Mouse (Mus musculus) cortical plate, adult 2 months (tissue): ENCODE measurements around the gene Ctdsp1. TPM values are rescaled to one million over a fixed set of nuclear protein-coding genes. Genes with fewer than 3 reads are reported as not detected.

Experiments
- H3K27ac ChIP-seq: fragments of 200-500 bp; 2 replicates; pipeline ENCODE4 v1.5.1; 2012; ENCODE audit warnings: low read length, control low read depth, inconsistent platforms; ENCODE audit not compliant: insufficient read depth
- H3K4me1 ChIP-seq: fragments of 200-500 bp; 2 replicates; pipeline ENCODE4 v1.6.1; 2011; ENCODE audit warnings: low read length; ENCODE audit not compliant: control insufficient read depth, insufficient read depth
- H3K4me3 ChIP-seq: fragments of 200-500 bp; 2 replicates; pipeline ENCODE4 v1.5.1; 2011; ENCODE audit warnings: mild to moderate bottlenecking, low read length, control low read depth; ENCODE audit not compliant: insufficient read depth
- CTCF ChIP-seq: fragments of 200-500 bp; IDR thresholded peaks from 2 replicates; pipeline ENCODE4 v1.5.1; 2011; ENCODE audit warnings: mild to moderate bottlenecking, control low read depth, low read length; ENCODE audit not compliant: insufficient read depth; ENCODE audit errors: extremely low read depth
- POLR2A ChIP-seq: fragments of 200-500 bp; IDR thresholded peaks from 2 replicates; pipeline ENCODE4 v1.6.1; 2011; ENCODE audit warnings: mild to moderate bottlenecking, low read length, control low read depth; ENCODE audit not compliant: insufficient read depth; ENCODE audit errors: extremely low read depth
- polyA plus RNA-seq: library from polyadenylated mRNA; depleted of rRNA; stranded (reverse); fragments of >200 nt; gene quantifications from 2 replicates; pipeline ENCODE4 v1.2.3, GENCODE M21; 2012; rRNA removed

Ctdsp1 gene
- polyA plus RNA-seq, 1 experiment, result 26.8 TPM

DNA sequence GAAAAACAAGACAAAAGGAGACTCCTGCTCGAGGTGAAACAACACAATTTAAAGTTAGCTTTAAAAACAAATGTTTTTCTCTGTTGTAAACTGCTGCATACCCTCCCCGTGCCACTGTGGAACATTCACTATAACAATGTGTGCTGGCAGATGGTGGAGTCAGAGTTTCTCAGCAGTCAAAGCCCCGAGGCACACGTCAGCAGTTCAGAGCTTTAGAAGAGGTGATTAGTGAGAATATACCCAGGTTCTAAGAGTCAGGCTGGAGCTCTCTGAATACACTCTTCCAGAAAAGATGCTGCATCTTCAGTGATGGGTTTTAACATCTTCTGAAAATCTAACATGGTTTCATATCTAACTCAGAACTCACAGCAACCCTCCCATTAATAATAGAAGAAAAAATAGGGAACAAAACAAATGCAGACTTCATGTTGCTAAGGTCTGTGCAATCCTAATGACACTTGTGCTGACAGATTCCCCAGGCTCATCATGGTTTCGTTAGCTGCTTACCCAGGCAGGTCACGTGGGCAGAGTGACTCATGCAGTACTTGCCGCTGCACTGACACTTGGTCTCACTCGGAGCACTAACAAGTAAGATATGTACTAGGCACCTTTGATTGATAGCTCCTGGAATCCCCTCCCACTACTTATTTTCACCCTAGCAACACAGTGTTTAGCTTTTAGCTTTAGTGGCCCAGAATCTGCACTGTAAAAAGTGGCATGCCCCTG lies 46.6 kb downstream of the Ctdsp1 start:
- TF ChIP-seq POLR2A (no peak), CTCF (no peak)
- Histone ChIP-seq H3K4me1 (peaks cover 6% of the 10 kb centered on the region), H3K27ac (0 out of 2 replicates have a peak overlapping the region, but pooled peaks have one; percentile 19), H3K4me3 (no peak overlapping the region)

DNA sequence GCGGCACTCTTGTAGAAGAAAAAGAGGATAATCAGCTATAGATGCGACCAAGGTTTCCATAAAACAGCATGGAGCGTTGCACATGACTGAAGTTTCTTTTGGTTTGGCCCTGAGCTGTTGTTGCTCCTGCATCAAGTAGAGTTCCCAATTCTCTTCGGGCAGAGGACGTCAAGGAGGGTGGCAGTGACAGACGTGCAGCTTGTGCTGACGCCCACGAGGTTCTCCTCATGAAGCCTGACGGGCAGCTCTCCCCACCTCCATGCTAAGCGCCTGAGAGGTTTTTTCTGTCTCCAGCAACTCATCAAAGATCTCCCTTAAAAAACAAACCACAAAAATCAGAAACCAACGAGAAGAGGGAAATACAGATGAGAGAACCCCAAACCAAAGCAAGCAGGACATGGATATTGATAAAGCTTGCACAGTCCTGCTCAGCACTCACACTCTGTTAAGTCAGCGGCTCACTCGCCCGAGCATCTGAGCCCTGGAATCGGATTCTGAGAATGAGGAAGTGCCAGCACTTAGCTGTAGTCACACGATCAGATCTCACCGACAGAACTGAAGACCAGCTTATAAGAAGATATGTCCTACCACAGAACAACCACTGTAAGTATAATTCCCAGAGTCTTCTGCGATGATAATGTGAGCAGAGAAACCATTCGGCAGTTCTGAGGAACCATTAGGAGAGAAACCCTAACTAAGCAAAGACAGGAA lies 48.0 kb downstream of the Ctdsp1 start:
- TF ChIP-seq POLR2A (no peak), CTCF (no peak)
- peaks cover 6% of the 10 kb centered on the region for H3K4me1 ChIP-seq
- no peak overlapping the region for H3K27ac ChIP-seq

DNA sequence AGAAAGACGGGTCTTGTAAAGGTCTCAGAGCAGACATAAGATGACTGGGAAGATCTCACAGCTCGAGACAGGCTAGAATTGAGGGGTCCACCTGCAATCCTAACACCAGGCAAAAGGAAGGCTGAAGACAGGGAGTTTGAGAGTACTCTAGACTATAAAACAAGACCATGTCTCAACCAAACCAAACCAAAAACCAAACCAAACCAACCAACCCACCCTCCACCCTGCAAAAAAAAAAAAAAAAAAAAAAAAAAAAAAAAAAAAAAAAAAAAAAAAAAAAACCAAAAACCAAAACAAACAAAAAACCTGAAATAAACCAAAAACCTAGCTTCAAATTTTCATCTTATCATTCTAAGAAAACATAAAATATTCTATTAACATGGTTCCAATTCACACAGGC lies 53.2 kb downstream of the Ctdsp1 start:
- H3K27ac ChIP-seq, result no peak overlapping the region
- no peaks in the 10 kb centered on the region for H3K4me1 ChIP-seq
- no peak for TF ChIP-seq POLR2A
- no peak for TF ChIP-seq CTCF
- H3K4me3 ChIP-seq, result no peak overlapping the region

More for the DNA sequence above, 48.0 kb downstream of the Ctdsp1 start:
- no peak overlapping the region for H3K4me3 ChIP-seq

Other genes with a start within 250 kb of the Ctdsp1 start
- gene Cxcr2, start 237.5 kb upstream of the Ctdsp1 start, polyA plus RNA-seq, result not detected in 2 replicates
- gene Cxcr1, start 196.9 kb upstream of the Ctdsp1 start, polyA plus RNA-seq, result not detected in 2 replicates
- 232 and 248 TPM in 2 replicates for gene Arpc2, start 155.4 kb upstream of the Ctdsp1 start, polyA plus RNA-seq
- not detected in 2 replicates for gene Gpbar1, start 113.0 kb upstream of the Ctdsp1 start, polyA plus RNA-seq
- gene Aamp, start 106.8 kb upstream of the Ctdsp1 start, polyA plus RNA-seq, result 172 and 173 TPM in 2 replicates
- gene Pnkd, start 106.6 kb upstream of the Ctdsp1 start, polyA plus RNA-seq, result 127 and 138 TPM in 2 replicates
- gene Tmbim1, start 85.9 kb upstream of the Ctdsp1 start, polyA plus RNA-seq, result 35.5 and 46.0 TPM in 2 replicates
- gene Catip, start 29.4 kb upstream of the Ctdsp1 start, polyA plus RNA-seq, result 4.6 and 5.1 TPM in 2 replicates
- 7.6 and 8.9 TPM in 2 replicates for gene Slc11a1, start 16.3 kb upstream of the Ctdsp1 start, polyA plus RNA-seq
- 0.56 and 0.66 TPM in 2 replicates for gene Vil1, start 17.9 kb downstream of the Ctdsp1 start, polyA plus RNA-seq
- 25.0 and 26.5 TPM in 2 replicates for gene Cnot9, start 114.5 kb downstream of the Ctdsp1 start, polyA plus RNA-seq
- gene Plcd4, start 151.4 kb downstream of the Ctdsp1 start, polyA plus RNA-seq, result 18.5 and 20.4 TPM in 2 replicates
- 9.7 and 10.4 TPM in 2 replicates for gene Usp37, start 152.8 kb downstream of the Ctdsp1 start, polyA plus RNA-seq
- gene Zfp142, start 196.7 kb downstream of the Ctdsp1 start, polyA plus RNA-seq, result 23.9 TPM in 2 replicates
- gene Bcs1l, start 196.8 kb downstream of the Ctdsp1 start, polyA plus RNA-seq, result 29.9 and 31.4 TPM in 2 replicates
- gene Rnf25, start 209.9 kb downstream of the Ctdsp1 start, polyA plus RNA-seq, result 125 and 128 TPM in 2 replicates
- gene Stk36, start 209.9 kb downstream of the Ctdsp1 start, polyA plus RNA-seq, result 3.7 and 4.4 TPM in 2 replicates